Mouse (Mus musculus): ENCODE measurements at regions not wholly inside any gene's neighbourhood (a gene's known extent, or its start where the extent isn't known, plus 50 kb on each side); places are given as distances from the start of the nearest gene placed in this dataset.

DNA sequence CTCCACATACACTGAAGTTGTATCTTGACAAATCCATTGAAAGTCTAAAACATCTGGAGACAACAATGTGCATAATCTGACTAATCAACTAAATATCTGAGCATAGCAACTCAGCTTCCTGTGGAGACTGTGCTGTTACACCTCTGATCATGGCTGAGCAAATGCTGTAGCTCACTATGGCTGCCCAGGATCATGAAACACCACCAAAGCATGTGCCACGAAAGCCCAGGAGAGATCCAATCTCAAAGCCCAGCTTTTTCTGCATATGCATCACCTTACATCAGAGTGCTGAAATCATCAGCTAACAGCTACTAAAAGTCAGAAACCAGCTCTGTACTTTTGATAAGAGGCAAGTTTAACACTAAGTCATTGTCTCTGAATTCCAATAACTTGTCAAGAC, 313.3 kb upstream of the Htr2a start:
- no peak for ATAC-seq (replicated peaks; ENCODE audit: low FRiP score, poor library complexity, severe bottlenecking)

DNA sequence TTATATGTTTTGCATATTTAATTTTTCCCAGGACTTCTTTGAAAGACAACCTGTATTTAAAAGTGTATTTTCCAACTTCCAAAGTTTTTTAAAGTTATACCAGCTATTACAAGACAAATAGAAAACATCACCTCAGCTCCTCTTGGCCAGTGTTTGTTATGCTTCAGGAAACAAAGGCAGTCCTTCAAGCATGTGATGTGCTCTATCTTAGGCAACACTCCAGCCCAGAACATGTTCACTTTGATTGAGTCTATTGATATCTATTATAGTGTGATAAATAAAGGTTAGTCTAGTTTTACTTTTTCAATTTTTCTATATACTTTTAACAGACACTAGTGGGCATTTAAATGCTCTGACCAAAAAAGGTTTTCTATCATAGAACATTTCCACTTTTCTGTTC, 289.9 kb upstream of the Htr2a start:
- no peak for ATAC-seq (replicated peaks; ENCODE audit: low FRiP score, poor library complexity, severe bottlenecking)

GRCm38 (mm10) chr14:74352286-74352685, 288.4 kb upstream of the Htr2a start:
- no peak for ATAC-seq (replicated peaks; ENCODE audit: low FRiP score, poor library complexity, severe bottlenecking)

DNA sequence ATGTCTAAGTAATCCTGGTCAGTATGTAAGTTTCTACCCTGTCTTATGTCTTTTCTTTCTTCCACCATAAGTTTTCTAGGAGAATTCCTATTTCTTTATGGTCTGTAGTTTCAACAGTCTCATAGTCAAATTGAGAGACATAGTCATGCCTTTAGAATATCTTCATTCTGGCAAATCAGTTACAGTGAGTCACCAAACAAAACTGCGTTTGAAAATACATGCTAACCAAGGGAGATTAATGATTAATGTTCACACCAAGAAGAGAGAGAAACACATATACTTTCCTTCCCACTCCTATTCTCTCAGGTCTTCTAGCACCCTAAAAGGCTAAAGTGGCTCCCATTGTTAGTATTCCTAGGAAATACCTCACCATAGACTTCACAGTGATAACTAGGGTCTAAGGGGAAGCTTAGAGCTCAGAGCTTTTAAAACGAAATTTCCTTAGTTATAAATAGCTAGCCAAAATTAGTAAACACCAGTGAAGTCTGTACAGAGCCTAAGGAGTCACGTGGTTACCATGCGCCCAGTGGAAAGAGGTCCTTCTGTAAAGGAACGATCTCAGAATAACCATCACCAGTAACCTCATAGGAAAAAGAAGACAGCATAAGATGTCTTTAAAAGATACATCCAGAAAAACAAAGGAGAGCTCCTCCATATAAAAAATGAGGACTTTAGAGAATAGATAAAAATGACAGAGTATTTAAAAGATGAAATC, 281.8 kb upstream of the Htr2a start:
- ATAC-seq (replicated peaks; ENCODE audit: low FRiP score, poor library complexity, severe bottlenecking) = no peak

DNA sequence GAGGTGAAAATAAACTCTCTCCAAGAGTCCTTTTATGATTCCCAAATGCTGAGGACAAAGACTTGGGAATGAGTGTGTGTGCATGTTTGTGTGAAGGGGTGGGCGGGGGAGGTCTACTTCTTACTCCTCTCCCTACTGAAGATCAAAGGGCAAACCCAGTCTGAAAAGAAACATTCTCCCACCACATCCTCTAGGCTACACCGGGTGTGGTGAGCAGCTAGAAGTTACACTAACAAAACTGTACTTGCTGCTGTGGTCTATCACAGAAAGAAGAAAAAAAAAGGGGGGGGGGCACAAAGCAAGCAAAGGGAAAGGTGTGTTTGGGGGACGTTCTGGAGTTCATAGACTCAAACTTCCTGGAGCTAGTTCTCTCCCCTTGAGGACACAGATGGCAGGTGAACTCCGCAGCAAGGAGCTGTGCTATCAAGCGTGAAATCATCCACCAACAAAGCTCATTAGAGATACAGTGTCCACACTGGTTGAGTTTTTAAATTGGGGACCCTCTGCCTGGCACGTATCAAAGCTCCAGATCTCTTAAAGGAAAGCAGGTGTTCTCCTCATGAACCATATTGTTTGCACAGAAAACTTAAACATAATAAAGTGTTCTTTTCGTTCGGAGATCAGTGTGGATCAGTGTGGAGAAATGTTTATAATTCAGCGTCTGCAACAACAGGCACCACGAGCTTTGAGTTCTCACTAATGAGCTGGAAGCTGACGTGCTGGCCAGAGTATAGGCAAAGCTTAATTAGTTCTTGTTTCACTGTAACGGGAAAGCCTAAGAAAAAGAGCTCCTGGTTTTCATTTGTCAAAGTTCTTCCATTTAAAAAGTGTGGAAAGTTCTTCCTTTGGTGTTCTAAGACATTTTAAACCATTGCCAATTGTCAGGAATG, 280.7 kb upstream of the Htr2a start:
- ATAC-seq (replicated peaks; ENCODE audit: low FRiP score, poor library complexity, severe bottlenecking) = no peak

DNA sequence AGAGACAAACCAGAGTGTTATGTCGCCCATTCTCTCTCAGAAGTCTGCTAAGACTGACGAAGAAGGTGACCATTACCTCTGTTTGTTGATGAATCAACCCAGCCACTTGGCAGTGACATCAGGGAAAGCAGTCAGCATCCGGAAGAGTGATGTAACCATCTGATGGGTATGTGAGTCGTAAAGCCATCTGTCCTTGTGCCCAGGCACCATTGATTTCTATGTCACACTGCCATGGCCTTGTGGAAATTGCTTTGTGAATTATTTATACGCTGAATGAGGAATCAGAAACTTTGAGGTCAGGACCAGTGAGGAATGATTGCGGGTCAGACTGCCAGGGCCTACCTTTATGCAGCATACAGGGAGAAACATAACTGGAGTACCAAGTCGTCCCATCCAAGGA, 256.2 kb upstream of the Htr2a start:
- ATAC-seq (replicated peaks; ENCODE audit: low FRiP score, poor library complexity, severe bottlenecking) = no peak

GRCm38 (mm10) chr14:74392419-74392818, 248.2 kb upstream of the Htr2a start:
- ATAC-seq (replicated peaks; ENCODE audit: low FRiP score, poor library complexity, severe bottlenecking) = no peak

GRCm38 (mm10) chr14:74397202-74397601, 243.4 kb upstream of the Htr2a start:
- ATAC-seq (replicated peaks; ENCODE audit: low FRiP score, poor library complexity, severe bottlenecking) = no peak

- ATAC-seq (replicated peaks; ENCODE audit: low FRiP score, poor library complexity, severe bottlenecking) = no peak
Observed at GRCm38 (mm10) chr14:74409441-74409840, 231.2 kb upstream of the Htr2a start.

DNA sequence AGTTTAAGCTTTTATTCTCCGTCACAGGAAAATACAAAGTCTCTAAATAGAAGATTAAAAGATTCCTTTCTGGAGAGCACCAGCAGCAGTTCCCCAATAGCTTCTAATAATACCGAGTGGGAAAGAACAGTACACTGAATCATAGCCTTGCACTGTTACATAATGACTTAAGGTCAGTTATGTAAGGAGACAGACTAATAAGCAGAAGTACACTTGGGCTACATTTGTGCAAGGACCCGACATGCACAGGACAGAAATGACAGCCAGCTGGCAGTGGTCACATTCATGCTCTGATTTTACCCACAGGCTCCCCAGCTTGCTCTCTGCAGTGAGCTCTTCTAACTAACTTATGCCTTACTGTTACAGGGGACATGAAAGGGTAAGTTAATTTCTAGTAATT, 212.4 kb upstream of the Htr2a start:
- ATAC-seq (replicated peaks; ENCODE audit: low FRiP score, poor library complexity, severe bottlenecking) = no peak

DNA sequence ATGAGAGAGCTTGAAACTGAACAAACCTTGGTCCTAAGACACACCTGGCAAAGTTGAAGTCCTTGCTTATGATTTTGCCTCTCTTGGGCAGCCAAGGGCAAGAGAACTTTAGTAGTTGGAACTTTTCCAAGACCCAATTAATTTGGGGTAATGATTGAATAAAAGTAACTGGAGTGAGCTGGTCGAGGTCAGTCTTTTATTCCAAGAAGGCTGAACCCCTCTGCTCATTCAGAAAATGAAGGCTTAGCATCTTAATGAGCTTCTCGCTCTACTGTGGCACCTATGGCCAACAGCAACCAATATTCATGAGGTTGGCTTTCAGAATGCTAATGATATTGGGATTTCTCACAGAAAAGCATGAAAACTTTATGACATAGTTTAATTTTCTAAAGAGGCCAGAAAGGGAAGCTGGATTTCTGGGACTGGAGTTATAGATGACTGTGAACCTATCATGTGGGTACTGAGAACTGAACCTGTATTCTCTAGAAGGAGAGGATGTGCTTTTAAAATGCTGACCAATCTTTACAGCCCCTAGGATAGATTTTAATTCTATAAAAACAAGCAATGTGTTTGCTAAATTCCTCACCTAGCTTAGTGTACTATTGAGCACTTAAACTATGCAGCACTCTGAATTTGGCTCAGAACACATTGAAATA, 176.5 kb upstream of the Htr2a start:
- no peak for ATAC-seq (replicated peaks; ENCODE audit: low FRiP score, poor library complexity, severe bottlenecking)

DNA sequence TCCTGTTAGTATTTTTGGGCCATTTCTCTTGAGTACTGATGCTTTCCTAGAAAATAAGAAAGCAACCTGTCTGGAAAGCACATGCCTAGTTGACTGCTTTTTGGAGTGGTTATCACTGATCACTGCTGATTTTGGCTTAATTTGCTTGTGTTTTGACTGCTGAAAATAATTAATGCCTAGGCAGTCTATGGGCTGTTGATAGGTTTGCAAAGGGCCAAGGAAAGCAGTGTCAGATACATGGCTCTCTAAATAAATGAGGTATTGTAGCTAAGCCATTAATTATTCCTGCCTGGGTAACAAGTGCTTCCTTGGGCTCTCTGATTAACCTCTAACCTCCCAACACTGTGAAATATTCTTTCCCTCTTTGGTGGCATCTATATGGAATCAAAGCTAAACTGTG, 145.1 kb upstream of the Htr2a start:
- no peak for ATAC-seq (replicated peaks; ENCODE audit: low FRiP score, poor library complexity, severe bottlenecking)

- no peak for ATAC-seq (replicated peaks; ENCODE audit: low FRiP score, poor library complexity, severe bottlenecking)
Observed at GRCm38 (mm10) chr14:74511521-74511920, 129.1 kb upstream of the Htr2a start.

- ATAC-seq (replicated peaks; ENCODE audit: low FRiP score, poor library complexity, severe bottlenecking) = no peak
Observed at GRCm38 (mm10) chr14:74516451-74516850, 124.2 kb upstream of the Htr2a start.

GRCm38 (mm10) chr14:74519531-74519930, 121.1 kb upstream of the Htr2a start:
- ATAC-seq (replicated peaks; ENCODE audit: low FRiP score, poor library complexity, severe bottlenecking) = no peak

DNA sequence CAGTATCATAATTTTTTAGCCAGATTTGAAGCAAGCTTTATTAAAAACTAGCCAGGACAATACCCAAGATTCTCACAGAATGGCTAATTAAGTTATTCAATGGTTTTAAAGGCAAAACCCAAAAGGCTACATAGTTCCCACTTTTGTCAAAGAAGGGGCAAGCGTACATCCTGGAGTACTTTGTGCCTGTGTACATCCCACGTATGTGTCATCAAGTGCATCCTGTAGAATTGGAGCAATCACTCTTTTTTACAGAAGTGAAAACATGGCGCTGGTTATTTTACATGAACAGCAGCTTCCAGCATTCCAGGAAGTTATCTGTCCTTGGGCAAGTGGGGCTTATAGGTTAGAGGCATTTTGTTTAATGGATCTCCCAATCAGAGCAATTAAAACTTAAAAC, 119.0 kb upstream of the Htr2a start:
- no peak for ATAC-seq (replicated peaks; ENCODE audit: low FRiP score, poor library complexity, severe bottlenecking)

DNA sequence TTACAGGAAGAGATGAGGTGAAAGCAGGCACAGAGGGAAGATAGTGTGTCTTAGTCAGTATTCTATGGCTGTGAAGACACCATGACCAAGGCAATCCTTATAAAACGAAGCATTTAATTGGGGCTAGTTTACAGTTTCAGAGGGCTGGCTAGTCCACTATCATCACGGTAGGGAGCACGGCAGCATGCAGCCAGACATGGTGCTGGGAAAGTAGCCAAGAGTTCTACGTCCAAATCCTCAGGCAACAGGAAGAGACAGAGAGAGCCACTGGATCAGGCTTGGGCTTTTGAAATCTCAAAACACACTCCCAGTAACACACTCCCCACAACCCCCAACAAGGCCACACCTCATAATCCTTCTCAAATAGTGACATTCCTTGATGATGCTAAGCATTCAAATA, 113.4 kb upstream of the Htr2a start:
- no peak for ATAC-seq (replicated peaks; ENCODE audit: low FRiP score, poor library complexity, severe bottlenecking)

DNA sequence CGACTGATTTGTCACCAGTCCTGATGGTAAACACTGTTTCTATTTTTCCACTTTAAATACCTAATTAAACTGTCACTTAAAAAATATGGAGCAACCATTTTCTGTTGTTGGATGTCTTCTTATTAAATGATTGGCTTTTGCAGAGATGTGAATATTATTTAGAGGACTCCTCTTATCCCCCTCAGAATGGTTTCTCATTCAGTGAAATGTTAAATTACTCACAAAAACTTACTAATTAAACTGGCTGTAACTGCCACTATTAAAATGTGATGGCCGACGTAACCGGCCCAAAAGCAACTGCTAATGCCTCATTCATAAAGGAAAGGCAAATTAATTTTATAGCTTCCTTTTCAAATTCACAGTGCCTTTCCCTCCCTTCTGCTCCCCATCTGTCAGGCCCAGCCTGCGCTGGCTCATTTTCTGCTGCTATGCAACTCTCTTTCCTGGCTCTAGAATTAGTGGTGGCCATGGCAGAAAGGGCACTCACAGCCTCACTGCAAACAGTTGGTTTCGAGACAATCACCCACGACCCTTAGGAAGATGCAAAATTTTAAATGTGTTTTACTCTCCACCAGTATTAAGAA, 111.2 kb upstream of the Htr2a start:
- ATAC-seq (replicated peaks; ENCODE audit: low FRiP score, poor library complexity, severe bottlenecking) = no peak

DNA sequence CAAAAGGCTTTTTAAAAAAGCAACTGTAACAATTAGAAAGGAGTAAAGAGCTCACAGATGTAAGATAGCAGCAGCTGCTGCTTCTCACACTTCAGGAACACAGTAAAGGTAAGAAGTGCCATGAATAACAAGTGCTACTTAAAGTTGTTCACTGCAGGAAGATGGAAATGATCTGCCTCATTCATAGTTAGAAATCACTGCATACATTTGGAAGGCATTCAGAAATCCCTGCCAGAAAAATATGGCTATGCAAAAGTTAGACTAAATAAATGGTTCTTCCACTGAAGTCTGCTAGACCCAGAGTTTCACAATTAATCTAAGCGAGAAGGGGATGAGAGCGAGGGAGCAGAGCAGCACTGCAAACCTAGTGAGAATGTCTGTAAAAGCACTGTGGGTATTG, 102.5 kb upstream of the Htr2a start:
- ATAC-seq (replicated peaks; ENCODE audit: low FRiP score, poor library complexity, severe bottlenecking) = no peak

DNA sequence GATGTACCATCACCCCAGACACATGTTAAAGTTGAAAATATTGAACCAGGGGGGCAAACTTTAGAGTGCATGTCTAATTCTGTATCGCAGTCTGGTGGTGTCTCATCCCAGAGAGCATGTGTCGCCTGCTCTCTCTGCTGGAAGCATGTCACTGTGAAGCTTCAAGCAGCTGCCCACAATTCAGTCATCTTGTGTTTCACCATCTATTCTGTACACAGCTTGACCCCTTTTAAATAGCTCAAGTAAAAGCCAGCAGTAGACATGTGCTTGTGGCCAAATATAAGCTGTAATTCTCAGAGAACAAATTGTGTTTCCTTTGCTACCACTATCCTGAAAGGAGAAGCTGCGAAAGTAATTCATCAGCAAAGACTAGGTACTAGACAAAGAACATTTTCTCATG, 96.6 kb upstream of the Htr2a start:
- ATAC-seq (replicated peaks; ENCODE audit: low FRiP score, poor library complexity, severe bottlenecking) = no peak

DNA sequence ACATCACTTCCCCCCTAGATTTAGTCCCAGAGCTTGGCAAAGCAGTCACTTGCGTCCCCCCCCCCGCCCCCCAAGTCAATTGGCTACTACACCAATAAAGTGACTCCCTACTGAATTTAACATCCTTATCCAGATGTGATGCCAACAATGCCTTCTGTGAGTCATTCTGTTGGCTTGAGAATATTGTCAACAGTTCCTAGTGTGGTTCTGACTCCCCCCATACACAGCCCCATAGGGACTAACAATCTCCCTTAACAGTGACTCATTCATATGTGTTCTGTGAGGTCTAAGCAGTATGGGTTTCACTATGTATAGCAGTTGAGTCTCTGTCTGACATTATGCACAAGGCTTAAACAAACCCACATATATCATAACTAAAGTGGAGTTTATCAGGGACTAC, 89.5 kb upstream of the Htr2a start:
- ATAC-seq (replicated peaks; ENCODE audit: low FRiP score, poor library complexity, severe bottlenecking) = no peak
